Mouse (Mus musculus): ENCODE results near the gene Safb2. TPM values are rescaled to one million over a fixed set of nuclear protein-coding genes. Genes with fewer than 3 reads are reported as not detected.
A peak's percentile ranks its signal among the peaks of the same experiment; 100 is the strongest.

Safb2 gene
- polyA plus RNA-seq, 1 experiment = 117 TPM

- H3K27ac ChIP-seq (ENCODE audit: insufficient read depth, low read length) = no peak overlapping the region
- no peaks in the 10 kb centered on the region for H3K9me3 ChIP-seq (replicated peaks; ENCODE audit: control insufficient read depth, insufficient read depth, low read length, poor library complexity, severe bottlenecking)
- H3K9ac ChIP-seq (ENCODE audit: low read depth, poor library complexity, severe bottlenecking) = no peak overlapping the region
- H3K36me3 ChIP-seq (ENCODE audit: control insufficient read depth, insufficient read depth, low read length, poor library complexity, severe bottlenecking) = no peaks in the 10 kb centered on the region
- H3K4me1 ChIP-seq (ENCODE audit: control insufficient read depth, insufficient read depth, low read length) = no peaks in the 10 kb centered on the region
- no peaks in the 10 kb centered on the region for H3K27me3 ChIP-seq (ENCODE audit: control insufficient read depth, insufficient read depth, low read length, poor library complexity, severe bottlenecking)
- no peak overlapping the region for H3K4me3 ChIP-seq (ENCODE audit: low read depth, low read length)
- TF ChIP-seq EP300 (IDR thresholded peaks at IDR 0.05; ENCODE audit: insufficient read depth, low read depth, low read length) = no peak
- TF ChIP-seq CTCF (IDR thresholded peaks at IDR 0.05; ENCODE audit: low read depth, low read length) = no peak
- no peak for TF ChIP-seq POLR2A (IDR thresholded peaks at IDR 0.05; ENCODE audit: insufficient read depth, low read length)
Measured at GRCm38 (mm10) chr17:56536192-56536591, 48.2 kb downstream of the Safb2 start.

- TF ChIP-seq CTCF (IDR thresholded peaks at IDR 0.05; ENCODE audit: low read depth, low read length) (no peak), EP300 (IDR thresholded peaks at IDR 0.05; ENCODE audit: insufficient read depth, low read depth, low read length) (no peak), POLR2A (IDR thresholded peaks at IDR 0.05; ENCODE audit: insufficient read depth, low read length) (no peak)
Measured at GRCm38 (mm10) chr17:56524943-56525342, 59.4 kb downstream of the Safb2 start.

GRCm38 (mm10) chr17:56522744-56523143 lies 61.6 kb downstream of the Safb2 start:
- H3K4me1 ChIP-seq (ENCODE audit: control insufficient read depth, insufficient read depth, low read length) = no peaks in the 10 kb centered on the region
- no peaks in the 10 kb centered on the region for H3K9me3 ChIP-seq (replicated peaks; ENCODE audit: control insufficient read depth, insufficient read depth, low read length, poor library complexity, severe bottlenecking)
- H3K36me3 ChIP-seq (ENCODE audit: control insufficient read depth, insufficient read depth, low read length, poor library complexity, severe bottlenecking) = no peaks in the 10 kb centered on the region
- H3K27ac ChIP-seq (ENCODE audit: insufficient read depth, low read length) = no peak overlapping the region
- no peak for TF ChIP-seq POLR2A (IDR thresholded peaks at IDR 0.05; ENCODE audit: insufficient read depth, low read length)
- no peak for TF ChIP-seq CTCF (IDR thresholded peaks at IDR 0.05; ENCODE audit: low read depth, low read length)
- no peak for TF ChIP-seq EP300 (IDR thresholded peaks at IDR 0.05; ENCODE audit: insufficient read depth, low read depth, low read length)
- H3K9ac ChIP-seq (ENCODE audit: low read depth, poor library complexity, severe bottlenecking) = no peak overlapping the region
- no peaks in the 10 kb centered on the region for H3K27me3 ChIP-seq (ENCODE audit: control insufficient read depth, insufficient read depth, low read length, poor library complexity, severe bottlenecking)
- H3K4me3 ChIP-seq (ENCODE audit: low read depth, low read length) = no peak overlapping the region

More at GRCm38 (mm10) chr17:56524943-56525342, 59.4 kb downstream of the Safb2 start:
- Histone ChIP-seq H3K27ac (ENCODE audit: insufficient read depth, low read length) (no peak overlapping the region), H3K9ac (ENCODE audit: low read depth, poor library complexity, severe bottlenecking) (no peak overlapping the region), H3K4me3 (ENCODE audit: low read depth, low read length) (no peak overlapping the region), H3K9me3 (replicated peaks; ENCODE audit: control insufficient read depth, insufficient read depth, low read length, poor library complexity, severe bottlenecking) (no peaks in the 10 kb centered on the region), H3K4me1 (ENCODE audit: control insufficient read depth, insufficient read depth, low read length) (no peaks in the 10 kb centered on the region), H3K27me3 (ENCODE audit: control insufficient read depth, insufficient read depth, low read length, poor library complexity, severe bottlenecking) (no peaks in the 10 kb centered on the region), H3K36me3 (ENCODE audit: control insufficient read depth, insufficient read depth, low read length, poor library complexity, severe bottlenecking) (no peaks in the 10 kb centered on the region)

GRCm38 (mm10) chr17:56515690-56516410 lies 68.5 kb downstream of the Safb2 start:
- Histone ChIP-seq H3K27ac (ENCODE audit: insufficient read depth, low read length) (no peak overlapping the region), H3K36me3 (ENCODE audit: control insufficient read depth, insufficient read depth, low read length, poor library complexity, severe bottlenecking) (no peaks in the 10 kb centered on the region), H3K9me3 (replicated peaks; ENCODE audit: control insufficient read depth, insufficient read depth, low read length, poor library complexity, severe bottlenecking) (no peaks in the 10 kb centered on the region), H3K4me3 (ENCODE audit: low read depth, low read length) (peak overlapping the region; percentile 26), H3K27me3 (ENCODE audit: control insufficient read depth, insufficient read depth, low read length, poor library complexity, severe bottlenecking) (peaks cover 7% of the 10 kb centered on the region; the same call in 1 of the 2 replicates), H3K9ac (ENCODE audit: low read depth, poor library complexity, severe bottlenecking) (no peak overlapping the region), H3K4me1 (ENCODE audit: control insufficient read depth, insufficient read depth, low read length) (no peaks in the 10 kb centered on the region)
- TF ChIP-seq CTCF (IDR thresholded peaks at IDR 0.05; ENCODE audit: low read depth, low read length) (no peak), POLR2A (IDR thresholded peaks at IDR 0.05; ENCODE audit: insufficient read depth, low read length) (no peak), EP300 (IDR thresholded peaks at IDR 0.05; ENCODE audit: insufficient read depth, low read depth, low read length) (no peak)

- Histone ChIP-seq H3K27ac (ENCODE audit: insufficient read depth, low read length) (no peak overlapping the region), H3K27me3 (ENCODE audit: control insufficient read depth, insufficient read depth, low read length, poor library complexity, severe bottlenecking) (peaks cover 7% of the 10 kb centered on the region; the same call in 1 of the 2 replicates), H3K4me3 (ENCODE audit: low read depth, low read length) (no peak overlapping the region), H3K36me3 (ENCODE audit: control insufficient read depth, insufficient read depth, low read length, poor library complexity, severe bottlenecking) (no peaks in the 10 kb centered on the region), H3K9me3 (replicated peaks; ENCODE audit: control insufficient read depth, insufficient read depth, low read length, poor library complexity, severe bottlenecking) (no peaks in the 10 kb centered on the region), H3K9ac (ENCODE audit: low read depth, poor library complexity, severe bottlenecking) (no peak overlapping the region), H3K4me1 (ENCODE audit: control insufficient read depth, insufficient read depth, low read length) (no peaks in the 10 kb centered on the region)
- TF ChIP-seq EP300 (IDR thresholded peaks at IDR 0.05; ENCODE audit: insufficient read depth, low read depth, low read length) (no peak), CTCF (IDR thresholded peaks at IDR 0.05; ENCODE audit: low read depth, low read length) (no peak), POLR2A (IDR thresholded peaks at IDR 0.05; ENCODE audit: insufficient read depth, low read length) (no peak)
Measured at GRCm38 (mm10) chr17:56514916-56515315, 69.5 kb downstream of the Safb2 start.

- no peaks in the 10 kb centered on the region for H3K36me3 ChIP-seq (ENCODE audit: control insufficient read depth, insufficient read depth, low read length, poor library complexity, severe bottlenecking)
- H3K9me3 ChIP-seq (replicated peaks; ENCODE audit: control insufficient read depth, insufficient read depth, low read length, poor library complexity, severe bottlenecking) = no peaks in the 10 kb centered on the region
- H3K27me3 ChIP-seq (ENCODE audit: control insufficient read depth, insufficient read depth, low read length, poor library complexity, severe bottlenecking) = peaks cover 7% of the 10 kb centered on the region; the same call in 1 of the 2 replicates
- no peak overlapping the region for H3K4me3 ChIP-seq (ENCODE audit: low read depth, low read length)
- TF ChIP-seq EP300 (IDR thresholded peaks at IDR 0.05; ENCODE audit: insufficient read depth, low read depth, low read length) (no peak), CTCF (IDR thresholded peaks at IDR 0.05; ENCODE audit: low read depth, low read length) (no peak), POLR2A (IDR thresholded peaks at IDR 0.05; ENCODE audit: insufficient read depth, low read length) (no peak)
- peaks cover under 1% of the 10 kb centered on the region for H3K4me1 ChIP-seq (ENCODE audit: control insufficient read depth, insufficient read depth, low read length)
- no peak overlapping the region for H3K9ac ChIP-seq (ENCODE audit: low read depth, poor library complexity, severe bottlenecking)
- no peak overlapping the region for H3K27ac ChIP-seq (ENCODE audit: insufficient read depth, low read length)
Measured at GRCm38 (mm10) chr17:56514330-56514729, 70.1 kb downstream of the Safb2 start.
